Mouse (Mus musculus): Measurements from ENCODE around the gene 5430419D17Rik.

Gene 5430419D17Rik

GRCm38 (mm10) chr7:131317587-131317986, 143.4 kb downstream of the 5430419D17Rik start:
- DNase-seq (ENCODE audit: low spot score) = no peak

GRCm38 (mm10) chr7:131318340-131318739, 144.1 kb downstream of the 5430419D17Rik start:
- no peak for DNase-seq (ENCODE audit: low spot score)

GRCm38 (mm10) chr7:131322192-131322591, 148.0 kb downstream of the 5430419D17Rik start, which contains the start of gene Cuzd1:
Gene Cuzd1 (minus strand): TSS chr7:131322292.
- DNase-seq (ENCODE audit: low spot score) = no peak

- DNase-seq (ENCODE audit: low spot score) = no peak
Observed at GRCm38 (mm10) chr7:131327054-131327453, 152.9 kb downstream of the 5430419D17Rik start.

- DNase-seq (ENCODE audit: low spot score) = no peak
Observed at GRCm38 (mm10) chr7:131329416-131329815, 155.2 kb downstream of the 5430419D17Rik start, which contains the start of gene Fam24b. Gene Fam24b (minus strand): TSS chr7:131329516.

- no peak for DNase-seq (ENCODE audit: low spot score)
Observed at GRCm38 (mm10) chr7:131331688-131332087, 157.5 kb downstream of the 5430419D17Rik start.

DNA sequence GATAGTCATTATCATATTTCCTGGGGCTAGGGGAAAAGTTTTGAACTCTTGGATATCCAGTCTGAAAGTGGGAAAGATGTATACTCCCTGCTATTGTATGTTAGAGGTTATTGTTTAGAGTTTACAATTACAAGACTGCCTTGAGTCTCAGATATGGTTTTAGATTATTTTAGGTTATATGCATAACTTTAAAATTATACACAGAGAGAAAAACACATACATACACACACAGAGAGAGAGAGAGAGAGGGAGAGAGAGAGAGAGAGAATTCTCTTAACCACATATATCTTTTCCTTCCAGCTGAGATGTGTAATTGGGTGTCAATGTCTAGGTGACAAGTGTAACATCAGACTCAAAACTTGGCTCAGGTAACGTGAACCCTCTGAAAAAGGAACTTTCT, 159.4 kb downstream of the 5430419D17Rik start, which contains the start of gene Fam24a:
TSS of gene Fam24a (plus strand) at position 301 of the 400 bp plus-strand sequence.
- DNase-seq (ENCODE audit: low spot score) = no peak

DNA sequence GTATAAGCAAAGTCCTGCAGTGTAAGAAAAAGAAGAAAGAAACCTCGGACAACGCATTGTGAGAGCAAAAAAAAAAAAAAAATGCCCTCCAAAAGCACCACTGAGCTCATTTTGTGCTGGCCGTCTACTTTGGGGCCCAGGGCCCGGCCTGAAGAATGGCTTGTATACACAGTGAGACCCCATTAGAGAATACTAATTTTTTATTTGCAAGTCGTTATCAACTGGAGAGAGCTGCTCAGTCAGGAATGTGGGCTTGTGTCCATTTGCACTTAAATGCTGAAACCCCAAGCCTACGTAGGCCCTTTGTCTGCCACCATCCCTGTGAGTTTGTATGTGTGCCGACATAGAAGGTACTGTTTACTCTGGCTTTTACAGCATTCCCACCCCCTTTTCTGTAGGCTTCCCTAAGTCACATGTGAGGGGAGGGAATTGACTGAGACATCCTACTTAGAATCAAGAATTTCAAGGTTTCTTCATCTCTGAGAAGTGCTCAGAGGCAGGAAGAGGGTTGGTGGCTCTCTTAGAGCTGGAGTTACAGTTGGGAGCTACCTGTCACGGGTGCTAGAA, 163.4 kb downstream of the 5430419D17Rik start:
- DNase-seq (ENCODE audit: low spot score) = no peak

DNA sequence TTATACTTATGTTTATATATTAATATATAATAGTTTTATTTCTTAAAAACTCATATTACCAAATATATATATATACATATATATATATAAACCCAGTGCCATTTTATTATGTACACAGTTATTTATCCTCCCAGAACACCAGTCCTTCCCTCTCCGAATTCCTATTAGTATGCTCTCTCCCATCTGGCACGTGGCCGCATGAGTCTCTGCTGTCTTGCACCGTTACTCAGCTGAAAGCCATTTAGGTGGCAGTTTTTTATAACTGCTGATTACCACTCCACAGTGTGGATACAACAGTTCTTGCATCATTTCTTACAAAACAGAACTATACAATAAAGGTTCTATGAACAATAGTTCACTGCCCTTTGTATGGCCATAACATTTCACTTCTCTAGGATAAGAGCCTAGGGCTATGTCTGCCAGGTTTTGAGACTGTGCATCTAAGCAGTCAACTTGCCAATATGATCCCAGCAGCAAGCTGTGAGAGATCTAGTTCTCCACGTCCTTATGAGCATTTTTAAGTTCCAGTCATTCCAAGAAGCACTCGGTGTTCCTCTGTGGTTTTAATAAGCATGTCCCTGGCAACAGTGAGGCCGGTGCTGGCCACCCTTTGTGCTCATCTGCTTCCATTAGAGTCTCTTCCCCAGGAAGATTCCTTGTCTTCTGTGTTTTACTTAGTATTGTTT, 171.8 kb downstream of the 5430419D17Rik start:
- DNase-seq (ENCODE audit: low spot score) = no peak
